Mouse (Mus musculus) left cerebral cortex, postnatal 36 days (tissue): ENCODE results near the gene St6galnac3. TPM values are rescaled to one million over a fixed set of nuclear protein-coding genes. Genes with fewer than 3 reads are reported as not detected.

Source experiments
- DNase-seq, 2 experiments: peaks; one replicate each; pipeline ENCODE4 v3.0.0; 2021 to 2022; ENCODE audit warnings: low spot score in 2 of 2, mixed read lengths in 1 of 2
- intact Hi-C: fragments of 180-260 bp; cut with DNase I; formaldehyde crosslinking; loops from one replicate; pipeline ENCODE4 v1.15.1; 2025
- total RNA-seq, 2 experiments: library from RNA; stranded (reverse); gene quantifications; 2 replicates each; pipeline ENCODE4 v1.2.3; 2021

St6galnac3 gene
- total RNA-seq, 2 experiments from 2014 or later, result 16.9 to 20.2 TPM

DNA sequence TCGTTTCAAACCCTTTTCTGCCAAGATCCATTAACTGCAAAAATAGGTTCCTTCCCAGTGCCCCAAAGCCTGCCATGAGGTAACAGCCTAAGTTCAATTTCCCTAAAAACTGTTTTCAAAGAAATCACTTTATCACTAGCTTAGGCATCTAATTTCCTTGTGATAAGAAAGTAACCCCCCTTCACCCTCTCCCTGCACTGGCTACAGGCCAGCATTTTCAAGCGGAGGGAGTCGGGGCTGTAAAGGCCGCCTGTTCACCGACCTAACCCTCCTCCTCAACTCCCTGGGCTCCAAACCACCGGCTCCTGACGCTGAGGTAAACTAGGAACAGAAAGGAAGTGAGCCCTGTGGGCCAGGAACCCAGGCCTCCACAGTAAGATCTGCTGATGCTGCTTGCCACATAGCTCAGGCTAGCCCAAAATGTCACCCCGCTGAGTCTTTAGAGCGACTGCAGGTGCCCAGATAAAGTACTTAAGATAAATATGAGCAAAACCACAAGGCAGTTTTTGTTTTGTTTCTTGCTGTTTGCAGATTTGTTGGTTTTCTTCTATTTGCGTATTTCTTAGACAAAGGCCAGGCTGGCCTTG lies 61.0 kb downstream of the St6galnac3 start:
- DNase-seq, result no peak
- intact Hi-C loops, result no loop called here

DNA sequence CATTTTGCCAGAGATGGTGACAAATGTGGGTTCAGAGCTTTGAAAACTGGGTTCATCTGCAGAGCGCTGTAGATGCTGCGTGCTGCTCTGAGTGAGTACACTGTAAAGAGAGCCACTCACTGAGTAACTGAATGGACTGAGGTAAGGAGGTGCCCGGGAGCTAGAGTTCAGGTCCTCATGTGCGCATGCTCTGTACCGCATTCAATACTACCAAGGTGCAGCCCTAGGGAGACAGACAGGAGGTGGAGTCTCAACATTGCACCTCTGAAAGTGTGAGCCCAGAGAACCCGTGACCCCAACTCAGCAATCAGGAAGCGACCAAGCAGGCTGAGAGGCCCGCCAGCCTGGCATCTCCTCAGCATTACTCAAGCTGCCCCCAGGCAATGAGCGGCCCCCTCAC lies 62.2 kb downstream of the St6galnac3 start:
- no peak for DNase-seq
- intact Hi-C loops, result no loop called here

GRCm38 (mm10) chr3:153661927-153662326 lies 63.0 kb downstream of the St6galnac3 start:
- intact Hi-C loops, result no loop called here
- peak; percentile 24 to 56 for DNase-seq

DNA sequence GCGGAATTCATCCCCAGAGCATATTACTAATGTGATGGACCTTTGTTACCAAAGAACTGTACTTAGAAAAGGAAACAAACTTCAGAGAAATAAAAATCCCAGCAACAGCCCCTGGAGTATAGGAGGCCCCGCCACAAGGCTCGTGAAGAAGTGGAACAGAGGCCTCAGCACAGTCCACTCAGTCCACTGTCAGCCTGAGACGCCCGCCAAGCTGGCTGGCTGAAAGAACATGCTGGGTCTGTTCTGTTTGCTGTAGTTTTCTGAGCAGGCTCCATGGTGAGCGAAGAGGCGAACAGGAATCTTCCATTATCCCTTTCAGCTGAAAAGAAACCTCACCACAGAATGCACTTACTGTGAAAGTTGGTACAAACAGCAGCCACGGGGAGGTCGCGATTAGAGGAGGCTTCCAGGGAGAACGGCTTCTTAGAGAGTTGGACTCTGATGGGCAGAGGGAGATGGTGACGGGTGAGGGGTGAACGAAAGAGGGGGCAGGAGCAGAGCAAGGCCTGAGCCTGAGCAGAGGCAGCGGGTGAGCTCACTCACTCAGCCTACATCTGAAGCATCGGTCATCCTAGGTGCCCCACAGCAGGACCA lies 65.3 kb downstream of the St6galnac3 start:
- no peak for DNase-seq
- intact Hi-C loops, result loop anchor here (2.0 to 10.0 kb wide), 3 partner anchors 147 to 677 kb away; partner anchors contain the start of gene St6galnac5

GRCm38 (mm10) chr3:153658051-153658777 lies 66.8 kb downstream of the St6galnac3 start:
- intact Hi-C loops, result loop anchor here (2.0 to 10.0 kb wide), 3 partner anchors 149 to 676 kb away; partner anchors contain the start of gene St6galnac5
- DNase-seq, result peak; percentile 32 to 34

DNA sequence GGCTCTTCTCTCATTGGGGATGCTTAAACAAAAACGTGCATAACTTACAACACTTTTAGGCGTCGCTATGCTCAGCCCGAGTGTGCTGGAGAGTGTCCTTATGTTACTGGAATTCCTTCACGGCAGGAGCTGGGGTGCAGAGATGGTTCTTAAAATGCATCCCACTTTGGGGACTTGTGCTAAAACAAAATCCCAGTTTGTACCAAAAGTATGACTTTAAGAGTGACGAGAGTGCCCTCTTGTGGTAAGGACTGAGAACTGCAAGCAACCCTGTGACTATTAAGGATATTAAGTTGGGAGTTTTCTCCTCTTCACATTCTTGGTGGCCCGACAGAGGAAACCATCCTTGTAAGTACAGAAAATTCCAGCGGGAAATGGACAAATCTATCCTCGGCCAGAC lies 69.9 kb downstream of the St6galnac3 start:
- intact Hi-C loops, result loop anchor here (2.0 to 10.0 kb wide), 3 partner anchors 160 to 870 kb away; partner anchors contain the start of gene St6galnac5
- peak; percentile 47 to 71 for DNase-seq

DNA sequence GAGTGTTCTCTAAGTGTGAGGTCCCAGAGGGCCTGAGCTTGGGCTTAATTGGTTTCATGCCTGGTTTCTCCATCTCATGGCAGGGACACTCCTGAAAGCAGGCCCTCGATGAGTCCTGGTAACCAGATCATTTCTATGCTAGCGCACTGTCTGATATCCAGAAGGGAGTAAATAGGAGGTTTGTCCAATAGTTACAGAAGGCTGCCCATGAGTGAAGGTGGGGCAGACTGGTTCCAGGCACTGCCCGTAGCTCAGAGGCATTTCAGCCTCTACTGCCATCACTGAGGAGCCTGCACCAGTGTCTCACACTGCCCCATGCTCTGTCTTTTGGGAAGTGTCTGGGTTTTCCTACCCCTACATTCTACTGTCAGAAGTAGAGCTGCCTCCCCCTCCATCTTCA lies 72.1 kb downstream of the St6galnac3 start:
- intact Hi-C loops, result loop anchor here (10.0 kb wide), 1 partner anchor 158 kb away; no protein-coding TSS in a partner anchor
- DNase-seq, result no peak

- no peak for DNase-seq
- intact Hi-C loops, result no loop called here
Measured at GRCm38 (mm10) chr3:153648713-153649112, 76.3 kb downstream of the St6galnac3 start.

DNA sequence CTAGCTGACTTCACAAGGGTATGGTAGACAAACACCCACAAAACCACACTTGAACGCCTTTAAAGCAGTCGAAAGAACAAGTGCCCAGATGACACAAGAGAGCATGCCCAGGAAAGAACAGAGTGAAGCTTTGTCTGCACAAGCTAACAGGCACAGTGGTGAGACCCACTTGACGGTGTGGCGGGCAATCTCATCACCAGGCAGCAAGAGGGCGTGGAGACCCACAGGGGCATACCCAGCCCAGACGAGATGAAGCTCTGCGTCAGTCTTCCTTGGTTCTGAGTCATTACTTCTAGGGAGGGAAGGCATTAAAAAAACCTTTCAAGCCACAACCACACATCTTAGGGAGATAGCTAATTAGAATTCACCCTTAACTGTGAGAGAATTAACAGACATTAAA lies 79.2 kb downstream of the St6galnac3 start:
- no peak for DNase-seq
- intact Hi-C loops, result no loop called here

GRCm38 (mm10) chr3:153643822-153644519 lies 81.0 kb downstream of the St6galnac3 start:
- no peak for DNase-seq
- intact Hi-C loops, result no loop called here

DNA sequence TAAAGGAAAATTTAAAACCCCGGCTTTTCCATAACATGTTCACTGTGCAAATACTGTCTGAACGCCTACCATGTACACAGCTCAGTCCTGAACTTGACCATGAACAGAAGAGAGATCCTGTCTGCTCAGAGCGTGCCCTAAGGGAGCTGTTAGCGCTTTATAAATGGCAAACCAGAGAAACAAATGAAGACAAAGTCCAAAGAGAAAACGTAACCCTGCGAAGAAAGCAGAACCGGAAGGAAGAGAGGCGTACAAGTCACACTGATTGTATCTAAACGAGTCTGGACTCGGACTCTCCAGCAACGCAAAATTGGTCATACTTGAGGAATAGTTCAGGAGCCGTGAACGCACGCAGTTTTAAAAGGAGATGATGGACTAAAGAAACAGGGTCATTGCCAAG lies 82.1 kb downstream of the St6galnac3 start:
- intact Hi-C loops, result no loop called here
- DNase-seq, result no peak

GRCm38 (mm10) chr3:153641805-153642204 lies 83.2 kb downstream of the St6galnac3 start:
- DNase-seq, result no peak
- intact Hi-C loops, result no loop called here

- intact Hi-C loops, result no loop called here
- no peak for DNase-seq
Measured at GRCm38 (mm10) chr3:153637336-153637735, 87.6 kb downstream of the St6galnac3 start.

DNA sequence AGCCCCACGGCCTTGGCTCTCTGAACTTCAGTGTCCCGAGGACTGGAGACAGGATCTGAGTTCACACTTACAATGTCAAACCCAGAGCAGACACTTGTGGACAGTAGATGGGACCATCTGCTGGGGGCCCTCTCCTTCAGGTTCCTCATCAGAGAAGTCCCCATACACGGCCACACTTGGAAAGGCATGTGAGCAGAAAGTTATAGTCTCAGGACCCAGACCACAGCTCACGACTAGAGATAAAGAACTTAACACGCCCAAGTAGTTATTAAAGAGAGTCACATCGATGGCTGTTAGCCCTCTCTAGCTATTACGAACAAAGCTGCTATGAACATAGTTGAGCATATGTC lies 88.2 kb downstream of the St6galnac3 start:
- intact Hi-C loops, result no loop called here
- no peak for DNase-seq

DNA sequence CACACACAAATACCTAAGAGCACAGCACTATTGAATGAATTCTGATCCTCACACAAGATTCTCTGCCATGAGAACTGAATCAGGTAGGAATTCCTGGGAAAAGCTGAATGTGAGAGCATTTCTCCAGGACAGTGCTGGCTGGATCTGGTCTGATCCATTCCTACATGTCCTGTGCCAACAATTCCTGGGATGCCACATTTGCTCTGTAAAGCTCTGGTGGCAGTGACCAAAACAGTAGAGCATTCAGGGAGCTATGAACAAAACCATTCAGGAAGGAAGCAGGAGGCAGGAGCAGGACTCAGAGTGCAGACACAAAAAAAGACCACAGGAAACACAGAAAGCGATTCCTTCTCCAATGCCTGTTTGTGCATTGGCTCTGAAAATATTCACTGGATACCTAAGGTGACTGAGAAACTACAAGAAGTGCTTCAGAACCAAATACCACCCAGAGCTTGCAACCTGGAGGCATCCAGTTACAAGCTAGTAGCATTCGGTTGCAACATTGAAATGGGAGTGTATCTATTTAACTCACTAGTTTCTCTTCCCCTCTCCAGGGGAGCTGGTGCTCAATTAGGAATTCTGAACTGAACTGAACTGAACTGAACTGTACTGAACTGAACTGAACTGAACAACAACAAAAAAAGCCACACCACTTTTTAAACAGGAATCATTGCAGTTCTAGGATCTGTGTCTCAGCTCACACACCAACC lies 88.7 kb downstream of the St6galnac3 start:
- intact Hi-C loops, result no loop called here
- DNase-seq, result no peak

- DNase-seq, result no peak
- intact Hi-C loops, result no loop called here
Measured at GRCm38 (mm10) chr3:153631988-153632672, 92.8 kb downstream of the St6galnac3 start.

DNA sequence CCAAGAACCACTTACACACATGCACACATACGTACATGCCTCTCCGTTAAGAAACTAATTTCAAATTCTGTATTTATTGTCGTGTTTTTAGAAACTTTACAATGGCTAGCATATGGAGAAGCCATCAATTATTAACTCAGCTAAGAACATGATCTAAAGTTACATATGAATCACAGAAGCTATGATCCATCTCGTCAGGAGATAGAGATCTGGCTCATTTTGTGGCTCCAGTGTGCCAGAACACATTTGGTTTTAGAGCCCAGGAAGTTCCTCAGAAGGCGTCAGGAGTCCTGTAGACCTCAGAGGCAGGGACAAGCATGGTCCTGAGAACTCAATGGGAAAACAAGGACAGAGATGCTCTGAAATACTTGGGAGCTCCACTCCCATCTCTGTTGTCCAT lies 98.7 kb downstream of the St6galnac3 start:
- DNase-seq, result no peak
- intact Hi-C loops, result no loop called here

DNA sequence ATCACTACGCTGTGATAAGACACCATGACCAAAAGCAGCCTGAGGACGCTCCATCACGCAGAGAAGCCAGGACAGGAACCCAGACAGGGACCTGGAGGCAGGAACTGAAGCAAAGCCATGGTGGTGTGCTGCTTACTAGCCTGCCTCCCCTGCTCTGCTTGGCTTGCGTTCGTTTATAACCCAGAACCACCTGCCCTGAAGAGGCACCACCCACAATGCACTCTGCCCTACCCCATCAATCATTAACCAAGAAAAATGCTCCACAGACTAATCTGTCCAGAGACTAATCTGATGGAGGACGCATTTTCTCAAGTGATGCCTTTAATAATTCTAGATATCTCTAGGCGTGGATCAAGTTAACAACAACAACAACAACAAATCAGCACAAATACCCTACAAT lies 106.0 kb downstream of the St6galnac3 start:
- intact Hi-C loops, result no loop called here
- no peak for DNase-seq

- no peak for DNase-seq
- intact Hi-C loops, result no loop called here
Measured at GRCm38 (mm10) chr3:153616849-153617248, 108.1 kb downstream of the St6galnac3 start.
